In the genomic region with DNA sequence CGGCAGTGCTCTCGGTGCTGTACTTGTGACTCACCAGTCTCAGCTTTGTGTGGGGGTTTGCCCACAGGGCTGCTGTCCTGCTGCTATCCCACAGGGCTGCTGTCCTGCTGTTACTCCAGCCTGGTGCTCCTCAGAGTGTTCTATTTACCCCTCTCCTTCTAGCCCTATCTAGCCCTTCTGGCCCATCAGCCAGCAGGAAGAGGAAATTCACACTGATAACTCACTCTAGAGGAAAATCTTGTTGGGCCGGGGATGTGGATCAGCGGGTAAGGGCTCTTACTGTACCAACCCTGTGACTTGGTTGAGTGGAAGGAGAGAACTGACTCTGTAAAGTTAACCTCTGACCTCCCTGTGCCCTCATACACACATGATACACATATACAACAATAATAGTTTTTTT, we compare ENCODE assay signal across 25 mouse cellular contexts. TPM values are rescaled to one million over a fixed set of nuclear protein-coding genes. Genes with fewer than 3 reads are reported as not detected.
"Had no signal": no experiment of that assay in that cellular context is flagged by ENCODE, and none has a peak within 500 bp of the region (broad histone marks: within the 10 kb centered on the region; RNA-seq: fewer than 3 reads in every experiment).

No protein-coding gene starts in this region.

- H3K9ac ChIP-seq: heart, embryonic 13.5 days; heart, embryonic 15.5 days; hindbrain, embryonic 13.5 days; hindbrain, embryonic 15.5 days; limb, embryonic 12.5 days; liver, embryonic 14.5 days had no signal

- H3K9me3 ChIP-seq: heart, embryonic 13.5 days; heart, embryonic 15.5 days; hindbrain, embryonic 13.5 days; hindbrain, embryonic 15.5 days; limb, embryonic 10.5 days; limb, embryonic 12.5 days had no signal

- H3K4me2 ChIP-seq: heart, embryonic 11.5 days; heart, embryonic 13.5 days; heart, embryonic 15.5 days; hindbrain, embryonic 13.5 days; hindbrain, embryonic 15.5 days; limb, embryonic 12.5 days had no signal

- H3K4me1 ChIP-seq: heart, embryonic 13.5 days; hindbrain, embryonic 13.5 days; hindbrain, embryonic 15.5 days; limb, embryonic 10.5 days; limb, embryonic 12.5 days had no signal

- H3K27me3 ChIP-seq: heart, embryonic 13.5 days; heart, embryonic 15.5 days; hindbrain, embryonic 13.5 days; hindbrain, embryonic 15.5 days; limb, embryonic 12.5 days had no signal

- H3K4me3 ChIP-seq: heart, adult 2 months; heart, embryonic 13.5 days; heart, embryonic 15.5 days; hindbrain, embryonic 13.5 days; hindbrain, embryonic 15.5 days; layer of hippocampus, adult 2 months; left cerebral cortex, adult 2 months; limb, embryonic 10.5 days; limb, embryonic 12.5 days had no signal

- ATAC-seq: hindbrain, postnatal 0 days; intestine, embryonic 16.5 days had no signal

- H3K36me3 ChIP-seq: heart, embryonic 13.5 days; heart, embryonic 15.5 days; hindbrain, embryonic 13.5 days; hindbrain, embryonic 15.5 days; limb, embryonic 10.5 days; limb, embryonic 12.5 days had no signal

- H3K27ac ChIP-seq: heart, adult 2 months; heart, embryonic 13.5 days; heart, embryonic 15.5 days; hindbrain, embryonic 13.5 days; hindbrain, embryonic 15.5 days; hindbrain, postnatal 0 days; layer of hippocampus, adult 2 months; left cerebral cortex, adult 2 months; limb, embryonic 10.5 days; limb, embryonic 12.5 days; liver, embryonic 14.5 days had no signal

- DNase-seq: gastrocnemius, postnatal 14 days; gastrocnemius, postnatal 36 days; heart, adult 11 months; heart, adult 2 months; heart, postnatal 14 days; heart, postnatal 36 days; kidney, adult 11 months; kidney, adult 2 months; kidney, postnatal 10 days; kidney, postnatal 25 days; kidney, postnatal 4 days had no signal

RNA-seq across cellular contexts. Expression of a gene that starts 27.8 kb away (rescaled TPM):
- polyA plus RNA-seq: heart, adult 2 months; heart, postnatal 0 days; kidney, adult 2 months; liver, adult 2 months had no signal
